Mouse (Mus musculus) hindbrain, embryonic 10.5 days (tissue): ENCODE data around the gene Smlr1. TPM values are rescaled to one million over a fixed set of nuclear protein-coding genes. Genes with fewer than 3 reads are reported as not detected.

Source experiments
- polyA plus RNA-seq: library from polyadenylated mRNA; unstranded; fragments of >200 nt; fragmentation: Nextera tagmentation; extraction: Ambion mirVana; gene quantifications from 2 replicates; pipeline ENCODE4 v1.2.1, GENCODE M21; 2016

Gene Smlr1
- polyA plus RNA-seq, 1 experiment from 2014 or later = not detected

Other genes starting within 250 kb of the Smlr1 start
- gene Akap7, start 228.4 kb downstream of the Smlr1 start, polyA plus RNA-seq = 15.6 and 16.3 TPM in 2 replicates
- 33.8 and 40.5 TPM in 2 replicates for gene Epb41l2, start 176.5 kb downstream of the Smlr1 start, polyA plus RNA-seq